Mouse (Mus musculus) cortical plate, adult 2 months (tissue): ENCODE measurements around the gene Fam110a.

Experiments used
- CTCF ChIP-seq: fragments of 200-500 bp; IDR thresholded peaks from 2 replicates; pipeline ENCODE4 v1.5.1; 2011; ENCODE audit warnings: mild to moderate bottlenecking, control low read depth, low read length; ENCODE audit not compliant: insufficient read depth; ENCODE audit errors: extremely low read depth
- POLR2A ChIP-seq: fragments of 200-500 bp; IDR thresholded peaks from 2 replicates; pipeline ENCODE4 v1.6.1; 2011; ENCODE audit warnings: mild to moderate bottlenecking, low read length, control low read depth; ENCODE audit not compliant: insufficient read depth; ENCODE audit errors: extremely low read depth

DNA sequence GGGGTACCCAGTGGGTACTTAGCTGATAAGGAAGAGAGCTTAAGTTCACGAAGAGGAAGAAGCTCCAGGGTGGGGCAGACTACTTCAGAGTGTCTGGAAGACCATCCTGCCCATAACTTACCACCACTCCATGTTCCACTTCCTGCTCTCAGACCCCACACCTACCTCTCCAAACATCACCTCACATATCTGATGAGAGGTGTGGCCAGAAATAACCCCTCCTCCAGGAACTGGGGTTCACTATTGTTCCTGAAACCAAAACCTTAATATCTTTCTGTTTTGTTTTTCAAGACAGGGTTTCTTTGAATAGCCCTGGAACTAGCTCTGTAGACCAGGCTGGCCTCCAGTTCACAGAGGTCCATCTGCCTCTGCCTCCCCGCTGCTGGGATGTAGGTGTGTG is 12.2 kb downstream of the Fam110a start:
- TF ChIP-seq CTCF (no peak), POLR2A (no peak)
